Mouse (Mus musculus) lung, embryonic 16.5 days (tissue): ENCODE measurements at regions not wholly inside any gene's neighbourhood (a gene's known extent, or its start where the extent isn't known, plus 50 kb on each side); places are given as distances from the start of the nearest gene placed in this dataset.

Source experiments
- ATAC-seq: fragments of 200-750 bp; cut with Nextera tagmentation; 2 replicates; pipeline ENCODE4 v1.8.0; 2017; ENCODE audit warnings: low read depth, mild to moderate bottlenecking, moderate library complexity
- H3K27ac ChIP-seq: fragments of 300-500 bp; sonication (generic); 2 replicates; pipeline ENCODE4 v1.5.1; 2014; ENCODE audit warnings: mild to moderate bottlenecking, control low read depth, low read length
- H3K27me3 ChIP-seq: fragments of 300-500 bp; sonication (generic); 2 replicates; pipeline ENCODE4 v1.6.1; 2014; ENCODE audit warnings: low read depth, low read length, mixed read lengths; ENCODE audit not compliant: control insufficient read depth, insufficient read depth
- H3K36me3 ChIP-seq: fragments of 300-500 bp; sonication (generic); 2 replicates; pipeline ENCODE4 v1.6.1; 2014; ENCODE audit warnings: low read length; ENCODE audit not compliant: control insufficient read depth, insufficient read depth
- H3K4me1 ChIP-seq: fragments of 300-500 bp; sonication (generic); replicated peaks from 2 replicates; pipeline ENCODE4 v1.6.1; 2014; ENCODE audit warnings: low read length, mixed read lengths; ENCODE audit not compliant: control insufficient read depth, insufficient read depth
- H3K4me2 ChIP-seq: fragments of 300-500 bp; sonication (generic); 2 replicates; pipeline ENCODE4 v1.6.1; 2014; ENCODE audit warnings: low read depth, low read length, control low read depth
- H3K4me3 ChIP-seq: fragments of 300-500 bp; sonication (generic); 2 replicates; pipeline ENCODE4 v1.5.1; 2014; ENCODE audit warnings: mild to moderate bottlenecking, low read length, control low read depth
- H3K9ac ChIP-seq: fragments of 300-500 bp; sonication (generic); 2 replicates; pipeline ENCODE4 v1.6.1; 2014; ENCODE audit warnings: low read length, control low read depth
- H3K9me3 ChIP-seq: fragments of 300-500 bp; sonication (generic); 2 replicates; pipeline ENCODE4 v1.6.1; 2016; ENCODE audit warnings: low read length; ENCODE audit not compliant: control insufficient read depth
- WGBS: fragments of 180-500 bp; shearing (Covaris S2); extraction: QIAGEN DNeasy Blood & Tissue Kit; methylation state at CpG from one replicate; pipeline ENCODE4 v1.1.7; 2014; 5-methylcytosine and 5-hydroxymethylcytosine counted together

DNA sequence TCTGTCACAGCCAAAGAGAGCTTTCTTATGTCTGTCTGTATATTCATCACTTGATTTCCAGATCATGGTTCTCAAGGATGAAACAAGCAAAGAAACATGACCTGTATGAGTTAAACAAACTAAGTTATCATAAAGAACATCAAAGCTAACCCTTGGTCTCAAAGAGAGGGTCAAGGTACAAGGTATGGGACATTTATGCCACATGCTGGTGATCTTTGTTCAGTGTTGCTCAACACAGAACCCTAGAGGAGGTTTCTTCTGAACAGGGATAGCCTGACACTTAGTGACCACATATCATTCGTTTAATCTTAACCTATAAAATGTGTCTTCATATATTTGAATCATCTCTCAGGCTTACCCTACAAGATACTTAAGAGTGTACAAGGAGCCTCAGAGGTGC is 170.6 kb upstream of the Lrig3 start:
- Histone ChIP-seq H3K27ac (no peak overlapping the region), H3K36me3 (no peaks in the 10 kb centered on the region), H3K4me1 (no peaks in the 10 kb centered on the region; the same call in 1 of the 2 replicates), H3K4me3 (no peak overlapping the region), H3K9me3 (no peaks in the 10 kb centered on the region), H3K9ac (no peak overlapping the region), H3K27me3 (no peaks in the 10 kb centered on the region), H3K4me2 (no peak overlapping the region)
- whole genome bisulfite sequencing: 71% methylated on average over 1 of the region's 1 CpGs
- no peak for ATAC-seq

DNA sequence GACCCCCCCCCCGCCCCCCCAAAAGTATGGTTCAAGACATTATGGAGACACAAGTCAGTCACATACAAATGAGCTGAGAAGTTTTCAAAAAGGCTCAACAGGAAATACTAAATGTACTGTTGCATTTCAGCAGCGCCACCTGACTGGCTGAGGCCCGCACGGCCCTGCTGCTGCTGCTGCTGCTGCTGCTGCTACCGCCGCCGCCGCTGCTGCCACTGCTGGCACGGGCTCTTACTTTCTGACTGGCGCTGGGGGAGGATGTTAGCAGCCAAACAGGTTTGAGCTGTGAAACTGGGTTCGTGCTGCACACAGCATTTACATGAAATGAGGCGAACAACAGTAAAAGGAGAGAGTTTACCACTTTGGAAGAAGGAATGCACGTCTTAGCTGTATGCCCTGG is 167.3 kb upstream of the Lrig3 start:
- Histone ChIP-seq H3K4me2 (no peak overlapping the region), H3K27ac (no peak overlapping the region)
- WGBS: 7% methylated on average over 13 of the region's 13 CpGs

DNA sequence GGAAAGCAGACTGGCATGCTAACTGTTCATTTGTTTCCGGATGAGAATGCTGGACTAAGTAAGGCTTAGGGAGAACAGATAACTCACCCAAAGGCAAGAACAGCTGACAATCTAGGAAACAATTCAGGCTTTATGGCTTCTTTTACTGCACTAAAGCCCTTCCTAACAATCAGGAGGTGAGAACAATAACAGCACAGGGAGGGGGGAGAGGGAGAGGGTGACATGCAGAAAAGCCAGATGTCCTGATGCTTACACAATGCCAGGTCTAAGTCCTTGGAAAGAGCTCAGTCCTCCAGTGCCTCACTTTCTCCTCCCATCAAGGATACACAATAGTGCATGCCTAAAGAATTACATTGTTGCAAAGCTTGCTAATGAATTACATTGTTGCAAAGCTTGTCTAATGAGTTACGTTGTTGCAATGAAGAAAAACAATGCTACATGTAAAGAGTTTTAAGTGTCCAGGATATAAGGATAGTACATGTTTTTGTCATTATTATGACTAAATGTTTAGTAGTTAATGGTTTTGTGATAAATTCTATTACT is 165.3 kb upstream of the Lrig3 start:
- no peaks in the 10 kb centered on the region for H3K27me3 ChIP-seq
- no peak overlapping the region for H3K4me2 ChIP-seq
- WGBS: 74% methylated on average over 2 of the region's 2 CpGs
- ATAC-seq: no peak
- no peak overlapping the region for H3K27ac ChIP-seq
- no peak overlapping the region for H3K4me3 ChIP-seq
- H3K9ac ChIP-seq: no peak overlapping the region
- no peaks in the 10 kb centered on the region for H3K9me3 ChIP-seq
- H3K4me1 ChIP-seq: no peaks in the 10 kb centered on the region; the same call in 1 of the 2 replicates
- H3K36me3 ChIP-seq: no peaks in the 10 kb centered on the region

More for the DNA sequence above, 167.3 kb upstream of the Lrig3 start:
- Histone ChIP-seq H3K4me1 (no peaks in the 10 kb centered on the region; the same call in 1 of the 2 replicates), H3K36me3 (no peaks in the 10 kb centered on the region), H3K9me3 (no peaks in the 10 kb centered on the region), H3K27me3 (no peaks in the 10 kb centered on the region), H3K4me3 (no peak overlapping the region), H3K9ac (peak overlapping the region; percentile 37; the same call in 1 of the 2 replicates)
- ATAC-seq: peak; percentile 82

- no peak for ATAC-seq
- 54% methylated on average over 4 of the region's 4 CpGs for WGBS
- H3K4me1 ChIP-seq: no peaks in the 10 kb centered on the region; the same call in 1 of the 2 replicates
Measured at GRCm38 (mm10) chr10:125801450-125801849, 164.5 kb upstream of the Lrig3 start.

DNA sequence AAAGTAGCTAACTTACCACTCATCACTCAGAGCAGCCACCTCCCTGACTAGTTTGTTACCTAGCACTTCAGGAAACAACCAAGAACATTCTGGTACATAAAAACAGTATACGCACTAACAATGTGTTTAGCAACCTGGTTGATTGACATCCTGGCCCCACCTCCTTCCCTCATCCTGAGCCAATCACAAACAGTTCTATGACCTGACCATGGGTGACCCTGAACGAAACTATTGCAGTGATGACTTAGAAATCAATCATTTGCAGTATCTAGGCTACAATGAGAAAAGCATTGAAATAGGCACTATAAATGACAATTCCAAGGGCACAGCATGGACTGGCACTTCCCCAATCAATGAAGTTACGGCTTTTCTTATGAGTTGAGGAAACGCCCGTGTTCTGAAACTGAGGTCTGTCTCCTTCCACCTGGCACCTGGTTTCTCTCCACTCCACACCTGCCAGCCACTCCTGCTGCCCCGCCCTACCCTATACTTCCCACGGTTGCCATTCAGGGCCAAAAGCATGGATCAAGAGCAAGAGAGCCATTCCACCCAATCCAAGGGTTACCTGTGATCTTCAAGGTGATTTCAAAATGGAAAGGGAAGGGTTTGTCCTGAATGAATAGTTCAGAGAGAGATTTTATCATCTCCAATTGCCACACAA is 162.9 kb upstream of the Lrig3 start:
- WGBS: 82% methylated on average over 7 of the region's 7 CpGs
- H3K27ac ChIP-seq: no peak overlapping the region
- no peak overlapping the region for H3K4me2 ChIP-seq
- no peaks in the 10 kb centered on the region for H3K9me3 ChIP-seq
- H3K27me3 ChIP-seq: no peaks in the 10 kb centered on the region
- H3K4me3 ChIP-seq: no peak overlapping the region
- H3K4me1 ChIP-seq: no peaks in the 10 kb centered on the region; the same call in 1 of the 2 replicates
- H3K36me3 ChIP-seq: no peaks in the 10 kb centered on the region
- ATAC-seq: no peak
- no peak overlapping the region for H3K9ac ChIP-seq

More at GRCm38 (mm10) chr10:125801450-125801849, 164.5 kb upstream of the Lrig3 start:
- H3K4me2 ChIP-seq: no peak overlapping the region
- no peak overlapping the region for H3K9ac ChIP-seq
- H3K27ac ChIP-seq: no peak overlapping the region
- no peak overlapping the region for H3K4me3 ChIP-seq
- no peaks in the 10 kb centered on the region for H3K27me3 ChIP-seq
- H3K36me3 ChIP-seq: no peaks in the 10 kb centered on the region
- H3K9me3 ChIP-seq: no peaks in the 10 kb centered on the region

DNA sequence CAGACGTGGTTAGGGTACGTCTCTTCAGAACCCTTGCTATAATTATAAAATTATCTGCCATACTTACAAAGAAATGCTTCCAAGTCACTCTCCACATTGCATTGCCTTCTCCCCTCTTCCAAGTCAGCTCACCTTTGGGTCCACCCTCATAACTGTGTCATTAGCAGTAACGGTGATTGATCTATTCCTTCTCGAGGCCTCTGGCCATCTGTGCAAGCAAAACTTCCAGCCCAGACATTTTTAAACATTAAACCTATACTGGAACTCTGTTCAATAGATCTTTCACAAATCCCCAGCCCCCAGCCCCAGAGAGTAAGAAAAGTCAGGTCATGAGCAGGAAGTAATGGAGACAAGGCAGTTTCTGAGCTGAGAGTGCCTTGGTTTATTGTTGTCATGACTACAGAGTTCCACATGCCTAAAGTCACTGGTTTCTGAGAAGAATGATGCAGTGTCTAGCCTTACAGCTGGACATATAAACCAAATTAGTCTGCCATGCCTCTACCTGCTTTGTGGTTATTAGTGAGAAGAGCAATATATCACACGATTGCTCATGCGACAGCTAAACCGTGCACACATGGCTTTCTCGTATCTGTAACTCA is 156.1 kb upstream of the Lrig3 start:
- no peak for ATAC-seq
- WGBS: 59% methylated on average over 8 of the region's 8 CpGs
- Histone ChIP-seq H3K27ac (no peak overlapping the region), H3K9me3 (no peaks in the 10 kb centered on the region), H3K4me3 (no peak overlapping the region), H3K36me3 (no peaks in the 10 kb centered on the region), H3K9ac (no peak overlapping the region), H3K4me2 (no peak overlapping the region), H3K4me1 (peaks cover 4% of the 10 kb centered on the region), H3K27me3 (no peaks in the 10 kb centered on the region)

DNA sequence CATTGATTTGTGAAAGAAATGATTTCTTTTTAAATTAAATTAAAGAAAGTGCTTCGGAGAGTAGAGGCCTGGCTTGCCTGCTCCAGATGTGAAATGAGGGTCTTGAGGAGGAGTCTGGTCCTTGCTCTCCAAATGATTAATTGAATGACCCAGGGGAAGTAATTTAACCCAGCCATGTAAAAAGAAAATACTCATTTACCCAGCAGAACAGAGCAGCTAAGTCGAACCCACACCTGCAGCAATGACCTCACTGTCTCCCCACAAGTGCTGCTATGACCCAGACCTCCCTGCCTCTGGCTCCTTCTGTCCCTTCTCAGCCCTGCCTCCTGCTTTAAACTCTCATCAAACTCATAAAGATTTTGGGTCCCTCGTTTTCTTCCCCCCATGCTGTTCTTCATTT is 155.4 kb upstream of the Lrig3 start:
- peaks cover 4% of the 10 kb centered on the region for H3K4me1 ChIP-seq
- H3K9ac ChIP-seq: no peak overlapping the region
- no peak overlapping the region for H3K4me2 ChIP-seq
- H3K4me3 ChIP-seq: no peak overlapping the region
- 49% methylated on average over 3 of the region's 3 CpGs for WGBS
- no peaks in the 10 kb centered on the region for H3K9me3 ChIP-seq
- H3K27me3 ChIP-seq: no peaks in the 10 kb centered on the region
- ATAC-seq: no peak
- no peak overlapping the region for H3K27ac ChIP-seq
- no peaks in the 10 kb centered on the region for H3K36me3 ChIP-seq

DNA sequence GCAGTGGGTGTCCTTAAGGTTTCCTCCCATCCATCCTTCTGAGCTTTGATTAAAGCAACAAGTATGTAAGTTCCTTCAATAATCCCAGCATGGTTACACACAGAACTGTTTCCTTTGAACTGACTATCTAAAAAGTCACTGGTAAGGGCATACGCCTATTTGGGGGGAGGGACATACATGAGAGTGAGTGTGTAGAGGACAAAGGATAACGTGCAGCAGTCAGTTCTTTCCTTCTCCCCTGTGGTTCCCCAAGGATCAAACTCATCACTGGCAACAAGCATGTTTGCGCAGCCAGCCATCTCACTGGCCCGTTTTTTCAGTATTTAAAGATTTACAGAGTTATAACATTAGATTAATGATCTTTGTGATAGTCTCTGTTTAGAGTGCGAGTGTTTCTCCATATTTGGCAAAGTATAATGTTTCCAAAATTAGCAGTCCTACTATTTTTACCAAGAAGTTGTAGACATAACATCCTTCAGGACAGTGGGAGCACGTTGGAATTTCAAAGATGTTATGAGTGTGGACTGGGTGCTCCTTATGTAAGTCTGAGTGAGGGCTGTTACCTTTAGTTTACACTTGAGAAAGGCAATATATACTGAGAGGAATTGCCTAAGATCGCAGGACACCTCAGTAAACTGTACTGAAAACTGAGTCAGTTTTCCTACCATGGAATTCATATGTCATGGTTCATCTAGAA is 151.6 kb upstream of the Lrig3 start:
- WGBS: 42% methylated on average over 7 of the region's 7 CpGs
- peak; percentile 77 for ATAC-seq

GRCm38 (mm10) chr10:125832134-125832533 is 133.8 kb upstream of the Lrig3 start:
- Histone ChIP-seq H3K4me1 (no peaks in the 10 kb centered on the region), H3K36me3 (no peaks in the 10 kb centered on the region), H3K4me2 (no peak overlapping the region), H3K4me3 (no peak overlapping the region), H3K27me3 (no peaks in the 10 kb centered on the region), H3K9ac (no peak overlapping the region), H3K27ac (no peak overlapping the region), H3K9me3 (no peaks in the 10 kb centered on the region)
- no peak for ATAC-seq
- 59% methylated on average over 5 of the region's 5 CpGs for WGBS

More for the DNA sequence above, 151.6 kb upstream of the Lrig3 start:
- no peak overlapping the region for H3K4me3 ChIP-seq
- peak overlapping the region; percentile 70 for H3K27ac ChIP-seq
- no peaks in the 10 kb centered on the region for H3K36me3 ChIP-seq
- H3K27me3 ChIP-seq: no peaks in the 10 kb centered on the region
- H3K4me2 ChIP-seq: no peak overlapping the region
- H3K9me3 ChIP-seq: no peaks in the 10 kb centered on the region
- peaks cover 4% of the 10 kb centered on the region for H3K4me1 ChIP-seq
- no peak overlapping the region for H3K9ac ChIP-seq
